Mouse (Mus musculus) kidney, postnatal 10 days (tissue): Measurements from ENCODE around the gene Adprhl1.

ENCODE experiments used
- DNase-seq: peaks from one replicate; pipeline ENCODE4 v3.0.0; 2021; ENCODE audit warnings: mixed read lengths

The Adprhl1 gene

GRCm38 (mm10) chr8:13228923-13229610, 24.9 kb downstream of the Adprhl1 start:
- no peak for DNase-seq

- no peak for DNase-seq
These were observed 26.8 kb downstream of the Adprhl1 start for GRCm38 (mm10) chr8:13227184-13227583.

GRCm38 (mm10) chr8:13226288-13226687, 27.7 kb downstream of the Adprhl1 start:
- DNase-seq = no peak

- no peak for DNase-seq
These were observed 29.5 kb downstream of the Adprhl1 start for GRCm38 (mm10) chr8:13224426-13224825.

GRCm38 (mm10) chr8:13218441-13218840, 35.5 kb downstream of the Adprhl1 start:
- DNase-seq = no peak

- DNase-seq = no peak
These were observed 36.0 kb downstream of the Adprhl1 start for GRCm38 (mm10) chr8:13217986-13218385.

- no peak for DNase-seq
These were observed 36.9 kb downstream of the Adprhl1 start for GRCm38 (mm10) chr8:13217093-13217492.

GRCm38 (mm10) chr8:13216386-13216785, 37.6 kb downstream of the Adprhl1 start:
- no peak for DNase-seq

- DNase-seq = peak; percentile 92
These were observed 40.3 kb downstream of the Adprhl1 start for GRCm38 (mm10) chr8:13213479-13214268.

- DNase-seq = no peak
These were observed 44.2 kb downstream of the Adprhl1 start for GRCm38 (mm10) chr8:13209770-13210169.

GRCm38 (mm10) chr8:13208627-13209355, 45.2 kb downstream of the Adprhl1 start:
- peak; percentile 24 for DNase-seq

- DNase-seq = no peak
These were observed 47.7 kb downstream of the Adprhl1 start for GRCm38 (mm10) chr8:13206290-13206689.

GRCm38 (mm10) chr8:13205311-13205710, 48.7 kb downstream of the Adprhl1 start:
- DNase-seq = no peak

- DNase-seq = peak; percentile 26
These were observed 49.4 kb downstream of the Adprhl1 start for GRCm38 (mm10) chr8:13204371-13205140.

- DNase-seq = no peak
These were observed 50.5 kb downstream of the Adprhl1 start for GRCm38 (mm10) chr8:13203472-13203871.

GRCm38 (mm10) chr8:13202806-13203205, 51.2 kb downstream of the Adprhl1 start:
- DNase-seq = no peak

- DNase-seq = no peak
These were observed 51.9 kb downstream of the Adprhl1 start for GRCm38 (mm10) chr8:13202041-13202440.

GRCm38 (mm10) chr8:13201013-13201334, 53.0 kb downstream of the Adprhl1 start:
- DNase-seq = no peak

GRCm38 (mm10) chr8:13200301-13201012, 53.5 kb downstream of the Adprhl1 start, which contains the start of gene Grtp1:
Grtp1 (minus strand) TSS chr8:13200620.
- DNase-seq = peak; percentile 84

- DNase-seq = no peak
These were observed 54.4 kb downstream of the Adprhl1 start for GRCm38 (mm10) chr8:13199385-13200061.

GRCm38 (mm10) chr8:13197493-13197892, 56.5 kb downstream of the Adprhl1 start:
- no peak for DNase-seq

- no peak for DNase-seq
These were observed 59.1 kb downstream of the Adprhl1 start for GRCm38 (mm10) chr8:13194818-13195217.
